16 mouse cellular contexts compared by ENCODE assay signal in genomic region chr6:5455836-5456235, GRCm38 (mm10). TPM values are rescaled to one million over a fixed set of nuclear protein-coding genes. Genes with fewer than 3 reads are reported as not detected.
"Had no signal": no experiment of that assay in that cellular context is flagged by ENCODE, and none has a peak within 500 bp of the region (broad histone marks: within the 10 kb centered on the region; RNA-seq: fewer than 3 reads in every experiment).

No protein-coding gene starts in this region.

- H3K9ac ChIP-seq: neural tube, embryonic 13.5 days; neural tube, embryonic 15.5 days; stomach, embryonic 15.5 days had no signal

- H3K9me3 ChIP-seq: neural tube, embryonic 13.5 days; neural tube, embryonic 15.5 days; stomach, embryonic 15.5 days had no signal

- H3K4me1 ChIP-seq: neural tube, embryonic 13.5 days; neural tube, embryonic 15.5 days; stomach, embryonic 15.5 days had no signal

- H3K4me3 ChIP-seq: neural tube, embryonic 13.5 days; neural tube, embryonic 15.5 days; stomach, embryonic 15.5 days had no signal

- H3K27ac ChIP-seq: neural tube, embryonic 13.5 days; neural tube, embryonic 15.5 days; stomach, embryonic 15.5 days; stomach, postnatal 0 days had no signal

- DNase-seq: retina, postnatal 1 day; right cerebral cortex, adult 18-20 months; right cerebral cortex, postnatal 14 days; right cerebral cortex, postnatal 25 days; right cerebral cortex, postnatal 4 days; spleen, adult 18-20 months; thymus, adult 18-20 months; thymus, postnatal 14 days; thymus, postnatal 25 days; thymus, postnatal 36 days; thymus, postnatal 4 days had no signal

- H3K4me2 ChIP-seq: neural tube, embryonic 13.5 days; neural tube, embryonic 15.5 days; stomach, embryonic 15.5 days had no signal

- H3K36me3 ChIP-seq: neural tube, embryonic 13.5 days; neural tube, embryonic 15.5 days; stomach, embryonic 15.5 days had no signal

- H3K27me3 ChIP-seq: neural tube, embryonic 13.5 days; neural tube, embryonic 15.5 days; stomach, embryonic 15.5 days had no signal

RNA-seq across cellular contexts. Expression of gene Pdk4, which starts 40.3 kb away (rescaled TPM):
- total RNA-seq: neutrophil, adult 5-6 weeks had no signal
